Mouse (Mus musculus): ENCODE measurements at regions not wholly inside any gene's neighbourhood (a gene's known extent, or its start where the extent isn't known, plus 50 kb on each side); places are given as distances from the start of the nearest gene placed in this dataset.

- no peak for DNase-seq (ENCODE audit: extremely low spot score in 1 of 2, low spot score in 1 of 2)
Observed at GRCm38 (mm10) chr9:40617676-40618062, 52.7 kb upstream of the Gm21915 start.

DNA sequence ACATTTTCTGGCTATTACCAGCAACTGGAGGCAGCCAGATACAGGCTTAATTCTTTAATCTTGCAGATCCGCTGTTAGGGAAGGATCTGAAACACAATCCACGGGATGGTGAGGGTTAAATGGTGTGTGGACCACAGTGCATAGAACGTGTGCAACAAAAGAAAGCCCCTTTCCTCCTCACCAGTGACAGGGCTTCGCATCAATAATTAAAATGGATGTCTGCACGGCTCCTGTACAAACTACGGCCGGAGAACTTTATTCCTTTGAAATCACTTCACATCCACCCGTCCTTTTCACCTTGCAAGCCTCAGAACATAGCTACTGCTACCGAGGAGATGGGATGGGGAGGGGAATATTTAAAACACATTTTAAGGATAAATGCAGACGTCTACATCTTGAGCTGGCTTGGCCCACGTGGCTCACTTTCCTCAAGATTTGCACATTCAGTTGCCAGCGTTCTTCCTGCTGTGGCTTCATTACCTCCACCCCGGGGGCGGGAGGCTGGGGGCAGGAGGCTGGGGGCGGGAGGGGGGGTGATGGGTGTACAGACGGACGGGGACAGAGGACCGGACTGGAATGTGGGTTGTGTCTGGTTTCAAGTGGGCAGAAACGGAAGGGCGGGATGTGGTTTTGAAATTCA lies 53.3 kb upstream of the Gm21915 start:
- no peak for DNase-seq (ENCODE audit: extremely low spot score in 1 of 2, low spot score in 1 of 2)

- peak; percentile 73 to 90 for DNase-seq (ENCODE audit: extremely low spot score in 1 of 2, low spot score in 1 of 2)
Observed at GRCm38 (mm10) chr9:40616426-40617035, 53.9 kb upstream of the Gm21915 start.

GRCm38 (mm10) chr9:40615891-40616290 lies 54.5 kb upstream of the Gm21915 start:
- DNase-seq (ENCODE audit: extremely low spot score in 1 of 2, low spot score in 1 of 2): no peak

GRCm38 (mm10) chr9:40614071-40614470 lies 56.3 kb upstream of the Gm21915 start:
- DNase-seq (ENCODE audit: extremely low spot score in 1 of 2, low spot score in 1 of 2): no peak

DNA sequence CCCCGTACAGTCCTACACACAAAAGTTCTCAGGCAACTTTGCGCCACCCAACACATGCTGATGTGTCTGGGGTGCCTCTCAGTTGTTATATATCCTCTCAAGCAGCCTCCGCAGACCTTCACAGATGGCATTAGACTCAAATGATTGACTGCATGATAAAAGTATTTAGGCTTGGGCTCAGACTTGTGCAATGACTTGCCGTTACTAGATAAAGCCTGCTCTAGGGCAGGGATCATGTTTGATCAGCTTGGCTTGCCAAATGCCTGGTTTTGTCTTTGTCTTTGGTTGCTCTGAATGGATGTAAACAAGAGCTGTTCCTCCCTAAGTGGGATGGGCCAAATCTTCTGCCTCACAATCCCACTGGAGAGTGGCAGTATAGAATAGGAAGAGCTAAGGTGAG lies 57.2 kb upstream of the Gm21915 start:
- no peak for DNase-seq (ENCODE audit: extremely low spot score in 1 of 2, low spot score in 1 of 2)

DNA sequence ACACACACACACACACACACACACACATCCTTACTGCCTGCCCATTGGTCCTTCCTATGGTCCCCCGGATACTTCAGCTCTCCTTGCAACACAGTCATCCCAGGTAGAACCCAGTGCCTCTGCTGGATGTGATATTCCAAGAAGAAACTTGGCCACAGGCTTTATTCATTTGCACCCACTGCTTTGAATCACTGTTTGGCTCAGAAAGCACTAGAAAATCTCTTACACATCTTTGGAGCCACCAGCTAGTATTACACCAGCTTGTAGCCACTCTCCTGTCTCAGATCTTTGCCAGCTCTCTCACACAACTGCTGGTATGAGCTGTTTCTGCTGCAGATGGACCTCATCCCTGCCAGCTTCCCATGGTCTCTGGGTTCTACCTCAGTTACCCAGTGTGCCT lies 57.7 kb upstream of the Gm21915 start:
- DNase-seq (ENCODE audit: extremely low spot score in 1 of 2, low spot score in 1 of 2): no peak

DNA sequence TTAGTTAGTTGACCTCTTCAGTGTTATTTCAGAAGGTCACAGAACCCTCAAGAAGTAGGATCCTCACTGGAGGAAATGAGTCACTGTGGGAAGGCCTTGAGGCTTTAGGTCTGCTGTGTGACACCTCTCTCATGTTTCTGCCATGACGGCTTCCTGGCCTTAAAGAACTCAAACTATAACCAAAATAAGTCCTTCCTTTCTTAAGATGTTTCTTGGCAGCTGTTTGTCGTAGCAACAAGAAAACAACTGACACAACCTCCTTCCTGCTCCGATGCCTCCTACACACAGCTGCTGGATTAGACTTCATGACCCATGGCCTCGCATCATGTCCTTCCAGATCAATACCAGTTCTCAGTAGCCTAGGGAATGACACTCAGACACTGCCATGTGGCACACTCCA lies 58.1 kb upstream of the Gm21915 start:
- no peak for DNase-seq (ENCODE audit: extremely low spot score in 1 of 2, low spot score in 1 of 2)

DNA sequence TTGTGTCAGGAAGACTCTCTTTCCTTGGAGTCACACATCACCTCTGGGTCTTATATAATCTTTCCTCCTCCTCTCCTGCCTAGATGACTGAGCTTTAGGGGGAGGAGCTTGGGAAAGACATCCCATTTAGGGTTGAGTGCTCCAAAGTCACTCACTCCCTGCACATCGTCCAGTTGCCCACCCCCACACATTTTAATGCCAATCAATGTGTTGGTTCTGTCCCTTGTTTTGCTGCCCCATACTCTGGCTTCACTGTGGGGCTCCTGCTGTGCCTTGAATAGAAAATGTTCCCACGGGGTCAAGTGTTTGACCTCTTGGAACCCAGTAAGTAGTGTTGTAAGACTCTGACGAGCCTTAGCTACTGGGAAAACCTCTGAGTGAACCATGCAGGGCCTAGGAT lies 58.8 kb upstream of the Gm21915 start:
- no peak for DNase-seq (ENCODE audit: extremely low spot score in 1 of 2, low spot score in 1 of 2)

DNA sequence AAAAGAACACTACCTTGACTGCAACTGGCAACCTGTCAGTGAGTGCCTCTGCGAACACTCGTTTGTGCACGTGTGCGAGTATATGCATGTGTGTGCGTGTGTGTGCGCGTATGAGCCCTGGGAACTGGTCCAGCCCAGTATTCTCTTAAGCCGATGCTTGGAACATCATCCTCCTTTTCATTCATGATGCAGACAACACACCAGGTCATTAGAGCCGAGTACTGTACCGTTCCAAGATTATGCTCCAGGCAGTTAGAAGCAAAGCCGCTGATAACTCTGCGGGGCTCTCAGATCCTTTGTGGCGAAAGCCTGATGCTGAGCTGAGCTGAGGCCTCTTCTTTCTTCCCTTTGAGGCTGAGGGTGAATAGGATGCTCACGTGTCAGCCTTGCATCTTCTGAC lies 61.8 kb upstream of the Gm21915 start:
- no peak for DNase-seq (ENCODE audit: extremely low spot score in 1 of 2, low spot score in 1 of 2)

DNA sequence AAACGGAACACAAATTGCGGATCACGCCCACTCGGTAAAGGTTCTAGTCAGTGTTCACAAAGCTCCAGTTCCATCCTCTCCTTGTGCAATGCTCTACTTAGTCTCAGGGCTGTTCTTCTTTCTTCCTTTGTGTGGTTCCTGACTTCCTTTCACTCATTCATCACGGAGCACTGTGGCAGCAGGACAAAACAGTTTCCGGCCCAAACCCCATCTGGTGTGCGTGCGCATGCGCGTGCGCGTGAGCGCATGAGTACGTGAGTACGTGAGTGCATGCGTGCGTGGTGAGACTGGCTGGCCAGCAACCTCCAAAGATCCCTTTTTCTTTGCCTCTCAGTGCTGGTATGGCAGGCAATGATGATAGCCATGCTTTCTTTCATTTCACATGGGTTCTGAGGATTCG lies 62.5 kb upstream of the Gm21915 start:
- DNase-seq (ENCODE audit: extremely low spot score in 1 of 2, low spot score in 1 of 2): no peak

- no peak for DNase-seq (ENCODE audit: extremely low spot score in 1 of 2, low spot score in 1 of 2)
Observed at GRCm38 (mm10) chr9:40603521-40603920, 66.9 kb upstream of the Gm21915 start.

GRCm38 (mm10) chr9:40598431-40598831 lies 67.2 kb upstream of the Gramd1b start:
- DNase-seq (ENCODE audit: extremely low spot score in 1 of 2, low spot score in 1 of 2): peak in 1 of 2 experiments; percentile 42

DNA sequence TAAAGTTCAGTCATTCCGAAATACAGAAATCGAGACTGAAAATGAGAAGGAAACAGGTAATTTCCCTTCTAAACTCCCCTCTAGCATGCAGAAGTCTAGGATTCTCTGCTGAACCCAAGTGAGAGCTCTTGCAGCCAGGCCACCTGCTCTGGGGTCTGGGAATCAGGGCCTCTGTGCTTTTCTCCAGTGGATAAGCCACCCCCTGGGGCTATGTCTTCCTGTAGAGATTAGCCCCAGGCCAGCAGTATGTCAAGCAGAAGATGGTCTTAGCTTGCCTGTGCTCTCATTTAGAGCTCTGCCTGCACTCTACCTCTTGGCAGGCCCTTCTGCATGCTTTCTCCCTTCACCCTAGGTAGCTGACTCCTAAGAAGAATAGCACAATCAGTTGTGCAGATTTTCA lies 56.2 kb upstream of the Gramd1b start:
- no peak for DNase-seq (ENCODE audit: extremely low spot score in 1 of 2, low spot score in 1 of 2)

DNA sequence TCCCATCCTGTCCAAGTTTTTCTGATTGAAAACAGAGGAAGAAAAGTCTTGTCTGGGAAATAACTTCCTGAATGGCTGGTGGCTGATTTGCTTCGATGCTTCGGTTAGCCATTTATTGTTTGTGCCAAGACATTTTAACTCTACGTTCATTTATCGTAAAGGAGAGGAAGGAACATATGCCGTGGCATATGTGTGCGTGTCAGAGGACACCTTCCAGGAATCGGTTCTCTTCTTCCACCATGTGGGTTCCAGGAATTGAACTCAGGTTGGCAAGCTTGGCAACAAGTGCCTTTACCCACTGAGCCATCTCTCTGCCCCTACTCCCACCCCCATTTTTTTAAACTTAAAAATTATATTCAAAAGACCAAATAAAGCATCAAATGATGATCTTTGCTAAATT lies 55.4 kb upstream of the Gramd1b start:
- no peak for DNase-seq (ENCODE audit: extremely low spot score in 1 of 2, low spot score in 1 of 2)

GRCm38 (mm10) chr9:40583554-40583953 lies 52.4 kb upstream of the Gramd1b start:
- peak; percentile 72 to 96 for DNase-seq (ENCODE audit: extremely low spot score in 1 of 2, low spot score in 1 of 2)

DNA sequence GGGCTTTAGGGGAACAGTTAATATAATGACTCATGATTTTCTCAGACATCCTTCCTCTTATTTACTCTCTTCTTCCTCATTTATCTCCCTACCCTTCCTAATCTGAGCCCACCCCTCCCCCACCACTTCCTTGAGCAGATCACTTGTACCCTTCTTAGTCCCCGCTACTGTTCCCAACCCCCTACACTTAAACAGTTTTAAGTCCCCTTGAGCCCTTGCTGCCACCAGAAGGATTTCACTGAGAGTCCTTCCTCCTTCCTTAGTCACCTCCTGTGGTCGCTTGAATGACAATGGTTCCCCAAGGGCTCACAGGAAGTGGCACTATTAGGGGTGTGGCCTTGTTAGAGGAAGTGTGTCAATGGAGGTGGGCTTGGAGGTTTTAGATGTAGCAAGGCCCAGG lies 50.7 kb upstream of the Gramd1b start:
- DNase-seq (ENCODE audit: extremely low spot score in 1 of 2, low spot score in 1 of 2): no peak

All from frontal cortex, adult 2 months (tissue).